Mouse (Mus musculus) retina, adult 2 months (tissue): ENCODE data around the gene Gadd45g.

Source experiments
- DNase-seq: peaks from one replicate; pipeline ENCODE4 v3.0.0-alpha.2; 2012; ENCODE audit warnings: low read depth, low spot score

Gene Gadd45g

GRCm38 (mm10) chr13:51846301-51846867 is at the start of gene Gadd45g:
Gene Gadd45g, plus strand, starts transcription at chr13:51846678.
- DNase-seq = peak; percentile 86

GRCm38 (mm10) chr13:51797899-51798746 is 48.4 kb upstream of the Gadd45g start:
- no peak for DNase-seq

GRCm38 (mm10) chr13:51799735-51800522 is 46.5 kb upstream of the Gadd45g start:
- no peak for DNase-seq

- DNase-seq = no peak
These were observed 45.6 kb upstream of the Gadd45g start for GRCm38 (mm10) chr13:51800921-51801320.

GRCm38 (mm10) chr13:51805634-51806033 is 40.8 kb upstream of the Gadd45g start:
- DNase-seq = no peak

GRCm38 (mm10) chr13:51806220-51806619 is 40.3 kb upstream of the Gadd45g start:
- DNase-seq = no peak

GRCm38 (mm10) chr13:51808141-51808540 is 38.3 kb upstream of the Gadd45g start:
- DNase-seq = no peak

GRCm38 (mm10) chr13:51813621-51814615 is 32.6 kb upstream of the Gadd45g start:
- DNase-seq = no peak

- no peak for DNase-seq
These were observed 31.8 kb upstream of the Gadd45g start for GRCm38 (mm10) chr13:51814646-51815045.

- no peak for DNase-seq
These were observed 30.5 kb upstream of the Gadd45g start for GRCm38 (mm10) chr13:51815865-51816504.

GRCm38 (mm10) chr13:51816559-51817041 is 29.9 kb upstream of the Gadd45g start:
- DNase-seq = no peak

GRCm38 (mm10) chr13:51818170-51818943 is 28.1 kb upstream of the Gadd45g start:
- no peak for DNase-seq

GRCm38 (mm10) chr13:51818944-51819326 is 27.5 kb upstream of the Gadd45g start:
- DNase-seq = no peak

- DNase-seq = no peak
These were observed 27.1 kb upstream of the Gadd45g start for GRCm38 (mm10) chr13:51819351-51819750.

GRCm38 (mm10) chr13:51821988-51822387 is 24.5 kb upstream of the Gadd45g start:
- no peak for DNase-seq

- DNase-seq = no peak
These were observed 22.5 kb upstream of the Gadd45g start for GRCm38 (mm10) chr13:51823822-51824495.

- DNase-seq = peak; percentile 36
These were observed 15.6 kb upstream of the Gadd45g start for GRCm38 (mm10) chr13:51830744-51831450.

GRCm38 (mm10) chr13:51832491-51832890 is 14.0 kb upstream of the Gadd45g start:
- no peak for DNase-seq
